Mouse (Mus musculus): ENCODE measurements around the gene Selenon. TPM values are rescaled to one million over a fixed set of nuclear protein-coding genes. Genes with fewer than 3 reads are reported as not detected.

The Selenon gene
- polyA plus RNA-seq, 1 experiment from 2014 or later: 6.8 TPM

DNA sequence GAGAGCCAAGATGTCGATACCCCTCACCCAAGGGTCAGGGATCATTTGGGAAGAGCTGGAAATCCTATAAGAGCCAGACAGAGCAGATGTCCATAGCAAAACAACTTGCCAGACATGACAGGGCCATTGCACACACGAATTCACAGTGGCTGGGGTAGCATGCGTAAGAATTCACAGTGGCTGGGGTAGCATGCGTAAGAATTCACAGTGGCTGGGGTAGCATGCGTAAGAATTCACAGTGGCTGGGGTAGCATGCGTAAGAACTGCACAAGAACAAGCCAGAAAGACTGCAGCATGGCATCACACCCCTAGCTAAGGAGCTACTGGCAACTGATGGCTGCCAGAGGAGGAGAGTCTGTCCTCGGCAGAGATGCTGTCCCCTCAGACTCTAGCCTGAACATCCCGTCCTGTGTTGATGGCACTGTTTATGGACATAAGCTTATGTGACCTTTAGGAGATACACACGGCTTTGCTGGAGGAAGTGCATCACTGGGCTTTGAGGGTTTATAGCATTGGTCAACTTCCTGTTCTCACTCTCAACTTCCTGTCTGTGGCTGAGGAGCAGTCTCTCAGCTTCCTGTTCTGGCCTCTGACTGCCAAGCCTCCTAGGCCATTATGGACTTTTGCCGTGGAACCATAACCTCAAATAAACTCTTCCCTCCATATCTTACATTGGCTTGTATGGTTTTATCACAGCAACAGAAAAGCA lies 42.9 kb upstream of the Selenon start:
- Histone ChIP-seq H3K9me3 (ENCODE audit: control insufficient read depth) (no peaks in the 10 kb centered on the region), H3K4me3 (ENCODE audit: low read depth, low read length) (no peak overlapping the region), H3K27me3 (replicated peaks; ENCODE audit: control insufficient read depth, insufficient read depth, low read length) (no peaks in the 10 kb centered on the region), H3K4me1 (replicated peaks; ENCODE audit: control insufficient read depth, insufficient read depth, low read length) (no peaks in the 10 kb centered on the region), H3K9ac (ENCODE audit: low read depth, low read length) (no peak overlapping the region), H3K27ac (ENCODE audit: low read depth, low read length) (no peak overlapping the region), H3K36me3 (ENCODE audit: control insufficient read depth, insufficient read depth) (no peaks in the 10 kb centered on the region), H3K4me2 (replicated peaks; ENCODE audit: low read depth) (no peak overlapping the region)
- no peak for TF ChIP-seq CTCF (IDR thresholded peaks at IDR 0.05; ENCODE audit: low read depth)
- no peak for ATAC-seq
- WGBS: 86% methylated on average over 10 of the region's 10 CpGs

GRCm38 (mm10) chr4:134592442-134592841 lies 40.5 kb upstream of the Selenon start:
- Histone ChIP-seq H3K27me3 (replicated peaks; ENCODE audit: control insufficient read depth, insufficient read depth, low read length) (no peaks in the 10 kb centered on the region), H3K36me3 (ENCODE audit: control insufficient read depth, insufficient read depth) (no peaks in the 10 kb centered on the region), H3K9ac (ENCODE audit: low read depth, low read length) (no peak overlapping the region), H3K4me2 (replicated peaks; ENCODE audit: low read depth) (no peak overlapping the region), H3K9me3 (ENCODE audit: control insufficient read depth) (no peaks in the 10 kb centered on the region), H3K4me3 (ENCODE audit: low read depth, low read length) (no peak overlapping the region), H3K4me1 (replicated peaks; ENCODE audit: control insufficient read depth, insufficient read depth, low read length) (no peaks in the 10 kb centered on the region), H3K27ac (ENCODE audit: low read depth, low read length) (no peak overlapping the region)
- ATAC-seq: no peak
- WGBS: 43% methylated on average over 4 of the region's 4 CpGs
- no peak for TF ChIP-seq CTCF (IDR thresholded peaks at IDR 0.05; ENCODE audit: low read depth)

DNA sequence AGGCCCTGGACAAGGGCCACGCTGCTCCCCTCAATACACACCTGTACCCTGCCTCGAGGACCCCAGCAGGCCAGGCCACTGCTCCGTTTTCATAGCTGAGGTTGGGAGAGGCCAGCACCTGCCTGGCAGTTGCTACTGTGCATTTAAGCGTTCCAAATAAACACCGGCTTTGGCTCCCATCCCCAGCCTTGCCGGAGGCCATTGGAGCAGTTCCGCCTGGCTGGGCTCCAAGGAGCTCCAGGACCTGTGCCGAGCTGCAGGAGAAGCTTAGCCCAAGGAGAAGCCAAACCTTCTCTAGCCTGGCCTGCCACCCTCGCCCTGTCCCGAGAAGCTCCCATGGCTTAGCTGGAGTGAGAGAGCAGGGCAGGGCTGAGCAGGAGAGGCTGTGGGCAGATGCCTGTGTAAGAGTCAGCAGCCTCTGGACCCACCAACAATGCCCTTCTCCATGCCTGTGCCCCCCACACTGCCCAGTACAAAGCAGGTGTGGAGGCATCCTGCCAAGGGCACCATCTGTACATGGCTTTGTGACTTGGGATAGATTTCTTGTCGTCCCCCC lies 39.6 kb upstream of the Selenon start:
- ATAC-seq: no peak
- no peak overlapping the region for H3K4me3 ChIP-seq (ENCODE audit: low read depth, low read length)
- no peaks in the 10 kb centered on the region for H3K27me3 ChIP-seq (replicated peaks; ENCODE audit: control insufficient read depth, insufficient read depth, low read length)
- H3K9ac ChIP-seq (ENCODE audit: low read depth, low read length): no peak overlapping the region
- no peak for TF ChIP-seq CTCF (IDR thresholded peaks at IDR 0.05; ENCODE audit: low read depth)
- no peaks in the 10 kb centered on the region for H3K36me3 ChIP-seq (ENCODE audit: control insufficient read depth, insufficient read depth)
- no peak overlapping the region for H3K27ac ChIP-seq (ENCODE audit: low read depth, low read length)
- no peak overlapping the region for H3K4me2 ChIP-seq (replicated peaks; ENCODE audit: low read depth)
- 62% methylated on average over 11 of the region's 11 CpGs for WGBS
- no peaks in the 10 kb centered on the region for H3K9me3 ChIP-seq (ENCODE audit: control insufficient read depth)
- H3K4me1 ChIP-seq (replicated peaks; ENCODE audit: control insufficient read depth, insufficient read depth, low read length): no peaks in the 10 kb centered on the region

DNA sequence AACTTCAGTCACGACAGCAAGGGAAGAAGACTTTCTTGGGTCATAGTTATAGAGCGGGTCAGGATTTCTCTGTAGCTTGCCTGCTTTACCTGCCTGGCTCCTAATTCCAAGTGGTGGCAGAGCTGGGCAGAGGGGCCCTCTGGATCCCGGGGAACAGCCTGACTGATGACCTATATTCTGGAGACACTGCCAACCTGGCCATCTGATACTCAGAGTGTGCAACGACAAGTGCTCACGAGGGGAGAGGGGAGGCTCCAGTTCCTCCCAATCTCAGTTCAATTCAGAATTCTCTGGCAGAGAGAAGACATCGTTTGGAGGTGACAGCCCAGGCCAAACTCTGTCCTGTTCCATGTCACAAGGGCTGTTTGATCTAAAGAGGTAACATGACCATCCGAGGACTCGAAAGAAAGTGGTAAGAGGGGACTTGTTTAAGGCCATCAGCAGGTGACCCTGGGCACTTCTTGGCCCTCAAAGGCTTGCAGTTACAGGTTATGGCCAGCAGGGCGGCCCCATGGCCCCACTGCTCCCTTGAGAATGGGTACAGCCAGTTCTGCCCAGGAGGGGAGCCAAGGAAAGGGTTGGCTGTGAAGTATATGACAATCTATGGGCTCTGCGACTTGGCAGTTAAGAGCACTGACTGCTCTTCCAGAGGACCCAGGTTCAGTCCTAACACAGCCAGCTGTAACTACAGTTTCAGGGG lies 38.4 kb upstream of the Selenon start:
- no peaks in the 10 kb centered on the region for H3K27me3 ChIP-seq (replicated peaks; ENCODE audit: control insufficient read depth, insufficient read depth, low read length)
- H3K4me2 ChIP-seq (replicated peaks; ENCODE audit: low read depth): no peak overlapping the region
- ATAC-seq: no peak
- H3K4me3 ChIP-seq (ENCODE audit: low read depth, low read length): no peak overlapping the region
- H3K9me3 ChIP-seq (ENCODE audit: control insufficient read depth): no peaks in the 10 kb centered on the region
- TF ChIP-seq CTCF (IDR thresholded peaks at IDR 0.05; ENCODE audit: low read depth): peak; percentile 67
- WGBS: 86% methylated on average over 10 of the region's 10 CpGs
- H3K9ac ChIP-seq (ENCODE audit: low read depth, low read length): no peak overlapping the region
- H3K4me1 ChIP-seq (replicated peaks; ENCODE audit: control insufficient read depth, insufficient read depth, low read length): no peaks in the 10 kb centered on the region
- no peak overlapping the region for H3K27ac ChIP-seq (ENCODE audit: low read depth, low read length)
- H3K36me3 ChIP-seq (ENCODE audit: control insufficient read depth, insufficient read depth): no peaks in the 10 kb centered on the region

GRCm38 (mm10) chr4:134589786-134590185 lies 37.8 kb upstream of the Selenon start:
- no peak overlapping the region for H3K4me3 ChIP-seq (ENCODE audit: low read depth, low read length)
- 83% methylated on average over 9 of the region's 9 CpGs for WGBS
- TF ChIP-seq CTCF (IDR thresholded peaks at IDR 0.05; ENCODE audit: low read depth): no peak
- no peak overlapping the region for H3K9ac ChIP-seq (ENCODE audit: low read depth, low read length)
- H3K27me3 ChIP-seq (replicated peaks; ENCODE audit: control insufficient read depth, insufficient read depth, low read length): no peaks in the 10 kb centered on the region
- ATAC-seq: no peak
- no peak overlapping the region for H3K4me2 ChIP-seq (replicated peaks; ENCODE audit: low read depth)
- H3K9me3 ChIP-seq (ENCODE audit: control insufficient read depth): no peaks in the 10 kb centered on the region
- no peaks in the 10 kb centered on the region for H3K4me1 ChIP-seq (replicated peaks; ENCODE audit: control insufficient read depth, insufficient read depth, low read length)
- H3K36me3 ChIP-seq (ENCODE audit: control insufficient read depth, insufficient read depth): no peaks in the 10 kb centered on the region
- H3K27ac ChIP-seq (ENCODE audit: low read depth, low read length): no peak overlapping the region

- no peaks in the 10 kb centered on the region for H3K27me3 ChIP-seq (replicated peaks; ENCODE audit: control insufficient read depth, insufficient read depth, low read length)
- H3K27ac ChIP-seq (ENCODE audit: low read depth, low read length): no peak overlapping the region
- no peak overlapping the region for H3K4me3 ChIP-seq (ENCODE audit: low read depth, low read length)
- no peak for ATAC-seq
- H3K9ac ChIP-seq (ENCODE audit: low read depth, low read length): no peak overlapping the region
- H3K4me2 ChIP-seq (replicated peaks; ENCODE audit: low read depth): no peak overlapping the region
- no peaks in the 10 kb centered on the region for H3K9me3 ChIP-seq (ENCODE audit: control insufficient read depth)
- 69% methylated on average over 5 of the region's 5 CpGs for WGBS
- TF ChIP-seq CTCF (IDR thresholded peaks at IDR 0.05; ENCODE audit: low read depth): no peak
- no peaks in the 10 kb centered on the region for H3K4me1 ChIP-seq (replicated peaks; ENCODE audit: control insufficient read depth, insufficient read depth, low read length)
- no peaks in the 10 kb centered on the region for H3K36me3 ChIP-seq (ENCODE audit: control insufficient read depth, insufficient read depth)
These were observed 37.0 kb upstream of the Selenon start for GRCm38 (mm10) chr4:134588951-134589350.

Data from intestine, postnatal 0 days (tissue).